Mouse (Mus musculus) MN1 (cell line): ENCODE results near the gene Rhbg.

ENCODE experiments used
- DNase-seq: peaks from one replicate; pipeline ENCODE4 v3.0.0-alpha.2; 2016; ENCODE audit warnings: low spot score

The Rhbg gene

DNA sequence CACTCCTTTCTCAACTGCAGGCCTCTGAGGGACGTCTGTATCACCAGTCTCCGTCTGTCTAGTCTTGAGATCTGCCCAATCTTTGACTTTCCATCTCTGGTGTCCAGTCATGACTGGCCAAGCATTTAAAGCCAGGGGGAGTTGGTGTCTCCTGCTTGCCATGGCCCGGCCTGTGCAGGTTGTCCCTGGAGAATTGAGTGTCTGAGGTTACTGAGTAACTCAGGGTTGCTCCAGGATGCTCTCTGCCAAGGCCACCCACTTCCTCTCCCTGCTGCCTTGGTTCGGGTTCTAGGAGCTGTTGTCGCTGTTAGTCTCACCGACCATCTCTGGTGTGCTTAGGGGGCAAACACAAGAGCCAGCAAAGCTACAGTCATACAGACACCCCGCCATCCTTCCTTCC, 1.9 kb upstream of the Rhbg start:
- no peak for DNase-seq

DNA sequence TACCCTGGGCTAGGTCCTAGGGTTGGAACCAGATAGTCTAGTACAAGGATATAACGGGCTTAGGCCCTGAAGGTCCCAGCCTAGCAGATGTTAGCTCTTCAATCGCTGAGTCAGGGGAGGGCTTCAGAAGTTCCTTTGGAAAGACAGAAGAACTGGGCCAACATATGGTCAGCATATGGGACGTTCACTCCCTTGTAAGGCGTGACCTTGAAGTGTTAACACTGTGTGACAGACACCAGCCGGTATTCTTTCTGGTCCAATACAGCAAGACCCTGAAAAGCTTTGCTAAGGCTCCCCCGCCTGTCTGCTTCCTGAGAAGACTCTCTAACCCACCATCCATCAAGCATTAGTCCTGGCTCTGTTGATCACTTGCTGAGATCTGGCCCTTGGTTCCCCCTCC, 1.4 kb upstream of the Rhbg start:
- no peak for DNase-seq

DNA sequence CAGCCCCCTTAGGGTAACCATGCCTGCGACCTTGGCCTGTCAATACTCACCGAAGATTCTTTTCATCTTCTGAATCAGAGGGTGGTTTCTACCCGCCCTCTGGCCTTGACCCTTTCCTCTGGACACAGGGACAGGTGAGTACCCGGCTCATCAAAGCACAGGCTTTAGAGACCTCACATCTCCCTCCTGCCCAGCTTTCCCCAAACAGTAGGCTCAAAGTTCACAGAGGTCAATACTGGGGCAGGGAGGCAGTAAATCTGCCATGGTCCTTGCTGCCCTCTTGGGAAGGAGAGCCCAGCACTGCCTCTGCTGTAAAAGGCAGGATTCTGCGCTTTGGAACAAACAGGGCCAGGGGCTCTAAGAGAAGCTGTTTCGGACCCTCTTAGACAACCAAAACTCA, 1.8 kb downstream of the Rhbg start:
- no peak for DNase-seq

DNA sequence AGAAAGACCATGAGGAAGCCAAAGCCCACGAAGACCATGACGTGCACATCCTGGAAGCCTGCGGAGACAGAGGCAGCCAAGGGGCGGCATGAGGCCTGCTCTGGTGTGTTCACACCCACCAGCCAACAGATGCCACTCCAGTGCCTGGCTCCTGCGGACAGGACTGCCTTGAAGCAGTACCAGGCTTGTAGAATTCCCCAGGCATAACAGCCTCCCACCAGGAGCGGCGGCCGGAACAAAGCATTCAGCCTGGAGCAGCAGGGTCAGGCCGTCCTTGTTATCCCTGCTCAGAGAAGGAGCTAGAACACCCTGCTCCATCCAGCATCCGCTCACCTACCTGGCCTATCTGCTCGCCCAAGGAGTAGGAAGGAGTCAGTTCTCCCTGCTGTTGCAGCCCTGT, 6.1 kb downstream of the Rhbg start:
- DNase-seq: no peak

DNA sequence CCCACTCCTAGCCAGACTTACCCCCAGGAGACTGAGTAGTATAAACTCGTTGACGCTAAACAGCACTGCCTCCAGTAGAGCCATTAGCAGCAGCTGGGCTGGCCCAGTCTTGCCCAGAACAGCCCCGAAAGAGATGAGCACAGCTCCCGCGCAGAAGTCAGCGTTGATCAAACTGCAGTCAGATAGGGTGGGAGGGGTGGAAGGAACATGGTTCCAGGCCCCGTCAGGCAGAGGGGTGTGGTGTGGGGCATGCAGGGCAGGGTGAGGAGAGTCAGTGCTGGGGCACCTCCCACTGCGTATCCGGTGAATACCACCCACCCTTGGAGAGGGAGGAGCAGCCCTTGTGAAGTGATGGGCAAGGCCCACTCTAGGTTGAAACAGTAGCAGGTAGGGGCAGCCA, 6.8 kb downstream of the Rhbg start:
- DNase-seq: no peak

DNA sequence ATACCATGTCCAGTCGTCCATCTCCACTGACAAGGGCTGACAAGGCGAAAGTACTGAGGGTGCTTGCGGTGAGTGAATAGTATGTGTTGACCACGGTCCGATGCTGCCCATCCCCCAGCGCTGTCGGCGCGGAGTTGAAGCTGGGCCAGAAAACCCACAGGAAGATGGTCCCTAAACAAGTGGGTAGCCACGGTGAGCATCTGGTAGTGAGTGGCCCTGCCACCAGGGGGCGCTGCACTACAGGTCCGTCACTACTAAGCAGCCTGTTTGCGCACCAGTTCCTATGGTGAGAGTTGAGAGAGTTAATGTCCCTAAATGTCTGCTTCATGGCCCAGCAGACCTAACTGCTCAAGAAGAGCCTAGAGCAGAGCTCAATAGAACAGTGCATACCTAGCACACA, 8.7 kb downstream of the Rhbg start:
- DNase-seq: peak; percentile 83

DNA sequence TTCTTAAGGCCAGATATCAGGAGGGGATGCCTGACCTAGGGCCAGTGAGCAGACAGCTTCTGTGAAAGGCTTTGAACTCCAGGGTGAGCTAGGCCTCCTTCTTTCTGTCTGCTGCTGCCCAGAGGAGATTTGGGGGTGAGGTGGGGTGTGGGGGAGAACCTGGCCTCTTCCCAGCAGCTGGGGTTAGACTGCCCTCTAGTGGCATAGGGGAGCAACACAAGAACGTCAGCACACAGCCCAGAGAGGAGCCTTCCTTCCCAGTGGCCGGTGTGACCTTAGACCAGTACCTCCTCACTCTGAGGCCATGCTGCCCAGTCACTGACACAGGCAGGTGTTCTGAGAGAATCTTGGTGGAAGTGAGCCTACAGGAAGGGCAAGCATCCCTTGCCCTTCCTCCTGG, 10.4 kb downstream of the Rhbg start:
- DNase-seq: peak; percentile 60

DNA sequence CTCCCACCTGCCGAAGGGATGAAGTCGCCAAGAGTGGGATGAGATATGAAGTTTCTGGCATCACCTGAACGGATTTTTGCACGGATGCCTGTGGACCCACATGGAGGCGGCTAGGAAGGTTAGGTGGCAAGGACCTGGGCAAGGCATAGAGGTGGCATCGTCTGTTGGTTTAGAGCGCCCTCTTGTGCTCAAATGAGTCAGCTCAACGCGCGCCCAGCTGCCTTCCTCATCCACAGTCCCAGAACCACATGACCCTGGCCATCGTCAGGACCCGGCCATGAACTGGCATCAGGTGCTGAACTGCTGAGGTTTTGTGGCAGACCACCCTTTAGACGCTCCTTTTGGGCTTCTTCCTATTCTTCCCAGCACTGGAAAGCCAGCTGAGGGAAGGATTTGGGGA, 12.0 kb downstream of the Rhbg start:
- DNase-seq: peak; percentile 86

DNA sequence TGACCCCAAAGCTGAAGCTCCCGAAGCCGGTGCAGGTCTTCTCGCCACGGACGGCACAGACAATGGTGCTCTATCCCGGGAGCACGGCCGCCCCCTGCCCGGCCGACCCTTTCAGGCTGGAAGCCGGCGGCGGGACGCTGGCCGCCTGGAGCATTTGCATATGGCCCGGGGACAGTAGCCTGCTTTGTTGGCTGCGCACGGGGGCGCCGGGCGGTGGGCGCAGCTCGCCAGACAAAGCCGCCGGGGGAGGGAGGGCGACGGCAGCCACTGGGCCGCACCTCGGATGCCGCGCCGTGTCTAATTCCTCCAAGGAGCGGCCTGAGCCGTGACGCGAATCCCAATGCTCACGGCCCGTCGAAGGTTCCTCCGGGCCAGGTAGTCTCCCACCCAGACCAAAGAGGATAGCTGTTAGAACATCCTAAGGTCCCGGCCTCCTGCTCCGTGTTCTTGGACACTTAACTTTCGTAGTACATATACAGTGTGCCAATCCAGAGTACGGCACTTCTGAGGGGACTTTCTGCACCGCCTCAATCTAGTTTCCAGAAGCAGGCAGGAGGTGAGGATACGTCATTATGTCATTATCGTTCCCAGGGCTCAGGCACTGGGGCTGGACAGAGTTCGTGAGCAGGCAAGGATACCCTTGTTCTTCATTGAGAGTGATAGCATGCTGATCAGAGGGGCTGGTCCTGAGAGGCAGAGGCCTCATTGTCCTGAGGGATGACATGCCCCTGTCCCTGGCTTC, 13.3 kb downstream of the Rhbg start:
- peak; percentile 30 for DNase-seq

DNA sequence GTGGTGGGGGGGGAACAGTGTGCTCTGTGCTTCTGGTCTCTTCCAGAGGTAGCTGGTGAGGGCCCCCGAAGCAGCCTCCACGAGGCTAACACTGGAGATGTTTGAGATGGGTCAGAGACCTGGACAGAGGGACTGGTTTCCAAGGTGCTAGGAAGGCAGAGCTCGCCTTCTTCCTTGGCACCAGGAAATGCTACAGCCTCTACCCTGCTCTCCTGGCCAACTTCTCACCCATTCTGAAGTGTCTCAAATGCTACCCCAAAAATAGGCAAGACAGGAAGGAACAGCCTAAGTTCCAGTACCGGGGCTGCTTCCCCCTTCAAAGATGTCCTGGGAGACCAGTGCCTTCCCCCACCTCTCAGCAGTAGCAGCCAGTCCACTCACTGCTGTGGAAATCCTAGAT, 15.1 kb downstream of the Rhbg start:
- no peak for DNase-seq

DNA sequence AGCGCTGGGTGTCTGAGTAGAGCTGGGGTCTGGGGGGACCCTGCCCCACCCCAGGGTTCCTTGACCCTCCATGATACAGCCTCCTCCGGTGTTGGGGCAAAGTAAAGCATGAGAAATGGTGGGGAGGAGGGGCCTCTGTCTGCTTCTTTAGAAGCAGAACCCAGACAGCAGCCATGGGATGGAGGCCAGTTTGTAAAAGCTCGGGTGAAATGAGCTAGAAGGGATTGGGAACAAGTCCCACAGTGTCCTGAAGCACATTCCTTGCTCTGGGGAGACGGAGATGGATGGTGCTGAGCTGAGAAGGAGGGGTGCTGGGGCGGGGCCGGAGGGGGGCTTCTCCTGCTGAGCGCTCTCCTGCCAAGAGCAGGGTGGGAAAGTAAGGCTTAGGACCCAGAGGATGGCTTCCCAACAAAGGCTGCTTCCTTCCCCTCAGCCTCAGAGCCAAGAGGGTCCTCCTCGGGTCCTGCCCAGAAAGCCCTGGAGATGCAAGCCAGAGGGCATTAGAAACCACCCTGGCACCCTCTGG, 15.6 kb downstream of the Rhbg start:
- DNase-seq: no peak

DNA sequence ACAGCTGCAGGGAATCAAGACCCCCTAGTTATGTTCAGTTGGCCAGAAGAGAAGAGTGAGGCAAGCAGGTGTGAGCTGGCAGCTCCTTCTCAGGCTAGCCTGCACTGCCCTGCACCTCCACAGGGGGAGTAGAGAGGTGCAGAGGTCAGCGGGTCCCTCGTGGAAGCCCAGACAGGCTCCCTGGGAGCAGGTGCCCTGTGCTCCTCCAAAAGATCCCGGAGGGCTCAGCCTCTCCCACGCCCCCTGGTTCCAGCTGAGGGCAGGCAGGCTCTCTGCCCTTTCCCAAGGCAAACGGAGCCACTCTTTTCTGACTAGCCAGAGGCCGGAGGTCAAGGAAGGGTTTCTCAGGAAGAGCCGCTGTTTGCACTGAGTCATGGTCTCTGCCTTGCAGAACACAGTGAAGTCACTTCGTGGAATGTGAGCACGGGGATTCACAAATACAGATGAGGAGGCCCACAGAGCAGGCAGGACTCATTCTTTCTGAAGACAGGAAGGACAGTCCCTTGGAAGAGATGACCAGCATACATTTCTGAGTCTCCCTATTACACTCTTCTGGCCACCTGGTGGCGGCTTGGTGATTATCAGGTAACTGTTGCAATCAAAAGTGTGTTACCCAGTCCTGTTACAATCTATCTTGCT, 16.8 kb downstream of the Rhbg start:
- DNase-seq: peak; percentile 80

DNA sequence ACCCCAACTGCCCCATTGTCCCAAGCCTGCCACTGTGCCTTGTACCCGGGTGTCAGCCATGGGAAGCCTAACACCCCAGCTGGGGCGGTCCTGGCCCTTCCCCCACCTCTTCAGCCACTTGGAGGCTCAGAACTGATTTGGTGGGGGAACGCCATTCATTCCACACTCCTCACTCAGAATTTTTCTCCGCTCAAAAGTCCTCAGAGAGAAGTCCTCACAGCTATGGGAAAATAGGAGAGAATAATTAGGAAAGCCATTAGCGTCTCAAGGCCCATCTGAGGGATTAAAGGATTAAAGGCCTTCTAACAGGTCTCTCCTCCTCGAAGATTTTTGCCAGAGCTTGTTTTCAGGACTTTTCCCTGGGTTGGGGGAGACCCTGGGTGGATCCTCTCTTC, 17.4 kb downstream of the Rhbg start:
- no peak for DNase-seq

DNA sequence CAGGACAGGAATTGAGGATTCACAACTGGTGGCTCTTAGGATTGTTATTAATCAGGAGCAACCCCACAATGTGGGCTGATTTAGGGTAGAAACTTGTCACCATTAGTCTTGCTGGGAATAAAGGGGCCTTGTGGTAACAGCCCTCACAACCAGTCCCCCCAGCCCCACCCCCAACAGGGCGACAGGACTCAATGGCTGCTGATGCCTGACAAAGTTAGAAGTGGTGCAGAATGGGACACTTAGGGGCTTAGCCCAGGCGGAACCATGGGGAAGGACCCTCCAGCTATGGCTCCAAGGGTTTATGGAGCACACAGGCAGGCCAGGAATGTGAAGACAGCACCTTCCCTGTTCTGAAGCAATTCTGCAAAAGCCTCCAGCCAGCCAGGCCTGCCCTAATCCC, 18.9 kb downstream of the Rhbg start:
- DNase-seq: no peak

DNA sequence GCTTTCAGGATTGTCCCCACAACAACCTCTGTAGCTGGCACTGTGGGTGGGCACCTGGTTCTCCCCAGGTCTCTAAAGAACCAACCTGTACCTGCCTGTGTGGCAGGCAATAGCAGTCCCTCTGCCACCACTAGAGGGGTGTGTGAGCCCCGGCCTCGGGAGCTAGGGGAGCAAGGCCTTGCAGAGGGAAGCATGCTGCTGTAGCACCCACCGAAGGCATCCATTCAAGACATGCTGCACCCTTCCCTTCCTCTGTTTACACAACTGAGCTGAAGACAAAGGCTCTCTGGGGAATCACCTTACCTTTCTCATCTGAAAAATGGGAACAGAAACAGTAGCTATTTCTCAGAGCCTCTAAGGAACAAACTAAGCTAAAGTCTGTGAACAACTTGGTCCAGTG, 19.3 kb downstream of the Rhbg start:
- DNase-seq: no peak

DNA sequence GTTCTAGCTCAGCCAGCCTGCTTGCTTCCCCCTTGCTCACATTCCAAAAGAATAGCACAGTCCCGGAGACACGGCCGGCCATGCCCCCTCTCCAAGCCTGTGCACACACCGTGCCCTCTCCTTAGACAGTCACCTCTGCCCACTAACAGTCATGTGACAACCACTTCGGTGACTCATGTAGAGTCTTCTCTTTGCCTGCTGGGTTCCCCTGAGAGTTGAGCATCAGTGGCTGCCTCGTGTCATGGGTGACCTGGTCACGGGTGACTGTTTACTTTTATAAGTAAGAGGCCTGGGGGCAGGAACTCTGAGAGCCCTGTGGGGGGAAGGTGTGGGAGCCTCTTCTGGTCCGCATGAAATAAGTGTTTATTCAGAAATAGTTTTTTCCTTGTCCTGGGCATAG, 20.5 kb downstream of the Rhbg start:
- DNase-seq: peak; percentile 65

DNA sequence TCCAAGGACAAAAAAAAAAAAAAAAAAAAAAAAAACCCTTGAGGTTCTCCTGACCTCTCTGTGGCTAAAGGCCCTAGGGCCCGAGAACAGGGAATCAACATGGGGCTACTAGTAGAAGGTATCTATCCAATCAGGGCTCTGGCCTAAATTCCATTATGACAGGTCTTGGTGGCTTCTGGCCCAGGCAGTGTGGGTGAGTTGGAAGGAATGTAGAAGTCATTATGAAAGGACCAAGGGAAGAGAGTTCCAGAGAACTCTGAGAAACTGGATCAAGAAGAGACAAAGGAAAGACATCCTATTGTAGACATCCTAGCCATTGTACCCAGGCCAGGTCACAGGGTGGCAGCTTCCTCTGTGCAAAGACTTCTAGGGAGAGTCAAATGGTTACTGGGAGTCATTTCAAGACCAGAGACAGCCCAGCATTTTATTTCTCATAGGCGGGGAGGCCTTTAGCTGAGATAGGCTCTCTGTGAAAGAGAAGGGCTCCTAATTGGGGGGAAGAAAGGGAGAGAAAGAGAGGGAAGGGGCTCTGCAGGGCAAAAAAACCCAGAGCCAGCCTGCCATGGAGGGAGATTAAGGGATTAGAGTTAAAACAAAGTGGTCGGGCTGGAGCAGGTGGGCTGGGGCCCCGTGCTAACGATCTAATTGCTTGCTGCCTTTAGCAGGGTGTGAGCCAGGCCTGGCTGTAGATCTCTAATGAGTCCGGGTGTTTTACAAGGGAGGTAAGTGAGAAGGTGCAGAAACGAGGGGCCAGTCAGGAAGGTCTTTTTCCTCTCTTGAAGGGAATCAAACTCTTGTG, 21.5 kb downstream of the Rhbg start:
- DNase-seq: no peak

DNA sequence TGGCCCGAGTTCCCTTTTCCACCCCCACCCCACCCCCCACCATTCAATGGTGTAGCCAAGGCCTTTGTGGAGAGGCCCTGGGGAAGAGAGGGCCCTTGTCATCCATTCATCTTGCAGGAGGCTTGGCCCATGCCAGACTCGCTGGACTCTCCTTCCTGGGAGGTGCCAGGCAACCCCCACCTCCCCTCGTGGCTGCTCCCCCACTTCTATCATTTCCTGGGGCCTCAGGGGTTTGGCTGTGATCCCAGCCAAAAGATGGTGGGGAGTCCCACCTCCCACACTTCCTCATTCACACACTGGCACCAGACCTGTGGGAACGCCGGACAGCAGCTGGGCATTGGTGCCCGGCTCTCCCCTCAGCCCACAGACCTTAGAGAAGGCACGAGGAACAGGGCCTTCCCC, 22.2 kb downstream of the Rhbg start:
- no peak for DNase-seq

DNA sequence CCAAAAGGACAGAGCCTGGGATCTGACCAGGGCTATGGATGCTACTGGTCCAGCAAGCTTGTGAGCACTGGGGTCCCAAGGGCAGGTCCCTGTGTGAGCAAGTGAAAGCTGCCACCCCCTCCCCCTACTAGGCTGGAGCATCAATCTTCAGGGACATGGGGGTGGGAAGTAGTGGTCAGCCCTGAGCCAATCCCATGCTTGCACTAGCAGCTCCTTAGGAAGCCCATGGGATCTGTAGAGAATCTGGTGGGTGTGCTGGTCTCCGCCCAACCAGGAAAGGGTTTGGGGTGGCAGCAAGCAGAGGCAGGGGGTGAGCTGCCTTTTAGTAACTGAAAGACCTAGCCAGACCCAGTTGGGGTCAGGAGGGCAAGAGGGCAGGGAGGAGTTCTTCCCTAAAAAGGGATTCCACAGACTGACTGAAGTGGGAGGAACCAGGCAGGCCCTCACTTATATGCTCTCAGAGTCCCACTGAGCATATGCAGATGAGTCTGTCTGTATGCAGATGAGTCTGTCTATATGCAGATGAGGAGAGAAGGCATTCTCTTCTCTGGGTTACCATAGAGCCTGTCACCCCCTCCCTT, 23.4 kb downstream of the Rhbg start:
- DNase-seq: no peak

DNA sequence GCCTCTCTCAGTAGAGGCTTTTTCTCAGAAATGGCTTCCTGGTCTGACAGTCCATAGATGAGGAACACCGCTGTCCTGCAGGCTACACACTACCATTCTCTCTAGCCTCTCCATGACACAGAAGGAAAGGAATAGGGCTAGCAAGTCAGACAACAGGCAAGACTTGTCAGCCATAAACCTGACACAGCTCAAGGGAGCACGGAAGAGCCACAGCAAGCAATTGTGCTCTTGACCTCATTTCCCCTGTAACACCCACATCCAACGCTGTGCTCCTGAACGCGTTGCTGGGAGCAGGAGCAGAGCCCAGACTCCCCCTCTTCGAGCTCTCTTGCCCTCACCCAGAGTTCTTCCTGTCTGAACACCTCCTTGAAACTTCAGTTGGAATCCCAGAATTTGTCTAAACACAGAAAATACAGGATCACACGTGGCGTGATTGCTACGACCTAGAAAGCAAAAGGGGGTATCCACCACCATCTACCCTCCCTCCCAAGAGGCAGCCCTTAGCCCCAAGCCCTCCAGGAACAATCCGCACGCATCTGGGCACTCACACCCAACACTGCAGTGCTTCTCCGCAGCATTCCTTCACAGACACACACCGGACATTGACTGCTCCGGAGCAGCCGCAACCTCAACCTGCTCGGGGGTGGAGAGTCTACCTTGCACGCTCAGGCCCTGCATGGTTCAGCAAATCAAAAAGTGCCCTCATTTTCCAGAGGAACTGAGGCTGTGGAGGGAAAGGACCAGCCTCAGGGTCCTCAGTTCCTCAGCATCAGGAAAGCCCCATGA, 24.1 kb downstream of the Rhbg start:
- no peak for DNase-seq

DNA sequence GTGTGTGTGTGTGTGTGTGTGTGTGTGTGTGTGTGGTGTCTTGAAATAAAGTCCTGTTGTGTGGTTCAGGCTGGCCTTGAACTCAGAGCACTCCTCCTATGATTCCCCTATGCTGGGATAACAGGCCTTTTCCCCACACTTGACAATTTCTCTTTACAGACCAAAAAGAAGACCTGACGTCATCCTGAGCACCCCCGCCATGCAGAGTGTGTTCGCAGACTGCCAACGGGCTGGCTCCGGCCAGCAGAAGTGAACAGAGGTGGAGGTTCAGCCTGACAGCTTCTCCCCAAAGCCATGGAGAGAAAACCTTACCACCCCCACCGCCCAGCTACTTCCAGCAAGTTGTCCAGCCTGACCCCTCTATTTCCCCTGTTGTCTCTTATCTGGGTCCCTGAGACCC, 25.0 kb downstream of the Rhbg start:
- no peak for DNase-seq

DNA sequence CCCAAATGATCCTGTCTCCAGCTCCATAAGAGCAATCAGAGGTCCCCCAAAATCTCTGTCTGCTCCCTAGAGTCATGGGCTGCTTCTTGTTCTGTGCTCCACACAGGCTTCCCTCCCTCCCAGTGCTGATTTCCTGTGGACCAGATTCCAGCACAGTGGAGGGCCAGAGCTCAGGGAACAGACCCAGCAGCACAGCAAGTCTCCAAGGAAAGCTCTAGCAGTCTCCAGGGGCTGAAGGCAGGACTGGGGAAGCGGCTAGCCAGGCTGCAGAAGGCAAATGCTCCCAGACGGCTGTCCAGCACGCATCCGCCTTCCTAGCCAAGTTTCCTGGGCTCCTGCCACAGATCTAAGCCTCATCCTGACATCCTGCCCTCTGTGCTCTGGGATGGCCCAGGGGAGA, 25.6 kb downstream of the Rhbg start:
- no peak for DNase-seq
